ENCODE assay signal across 19 mouse cellular contexts in genomic region chr13:31181530-31181929, GRCm38 (mm10).
DNase-seq lines count a peak whose midpoint lies in the region; ATAC-seq and TF ChIP-seq lines count a peak whose summit lies in the region.
"Had no signal": no experiment of that assay in that cellular context is flagged by ENCODE, and none has a peak within 500 bp of the region (broad histone marks: within the 10 kb centered on the region; RNA-seq: fewer than 3 reads in every experiment).

No protein-coding gene starts in this region.

- H3K36me3 ChIP-seq in intestine, embryonic 14.5 days (ENCODE audit: control insufficient read depth, insufficient read depth, low read length), result no peaks in the 10 kb centered on the region
- H3K36me3 ChIP-seq in intestine, embryonic 15.5 days, result no peaks in the 10 kb centered on the region
- H3K36me3 ChIP-seq in intestine, postnatal 0 days (ENCODE audit: control insufficient read depth, insufficient read depth), result no peaks in the 10 kb centered on the region
- no peaks in the 10 kb centered on the region for H3K36me3 ChIP-seq in small intestine, adult 2 months (ENCODE audit: control insufficient read depth, insufficient read depth, low read length)
- H3K36me3 ChIP-seq in midbrain, embryonic 14.5 days (ENCODE audit: control insufficient read depth, insufficient read depth, low read length), result no peaks in the 10 kb centered on the region
- H3K36me3 ChIP-seq in liver, embryonic 12.5 days, result no peaks in the 10 kb centered on the region
- H3K36me3 ChIP-seq: embryonic facial prominence, embryonic 10.5 days; embryonic facial prominence, embryonic 12.5 days; forebrain, embryonic 15.5 days had no signal

- H3K4me3 ChIP-seq in intestine, embryonic 14.5 days (ENCODE audit: low read depth, low read length), result no peak overlapping the region
- H3K4me3 ChIP-seq in intestine, embryonic 15.5 days (replicated peaks), result no peak overlapping the region
- H3K4me3 ChIP-seq in intestine, postnatal 0 days (ENCODE audit: low read depth, low read length), result no peak overlapping the region
- no peak overlapping the region for H3K4me3 ChIP-seq in small intestine, adult 2 months (ENCODE audit: low read depth, low read length)
- no peak overlapping the region for H3K4me3 ChIP-seq in midbrain, embryonic 14.5 days (replicated peaks; ENCODE audit: low read depth, low read length)
- H3K4me3 ChIP-seq in liver, embryonic 12.5 days, result no peak overlapping the region
- H3K4me3 ChIP-seq: embryonic facial prominence, embryonic 10.5 days; embryonic facial prominence, embryonic 12.5 days; forebrain, embryonic 13.5 days; forebrain, embryonic 15.5 days had no signal

- H3K4me1 ChIP-seq in intestine, embryonic 14.5 days (replicated peaks; ENCODE audit: control insufficient read depth, insufficient read depth, low read length), result peaks cover 30% of the 10 kb centered on the region
- peaks cover 30% of the 10 kb centered on the region for H3K4me1 ChIP-seq in intestine, embryonic 15.5 days (replicated peaks)
- peaks cover 19% of the 10 kb centered on the region; the same call in 1 of the 2 replicates for H3K4me1 ChIP-seq in intestine, postnatal 0 days (replicated peaks; ENCODE audit: control insufficient read depth, insufficient read depth, low read length)
- peaks cover 38% of the 10 kb centered on the region for H3K4me1 ChIP-seq in small intestine, adult 2 months (ENCODE audit: control insufficient read depth, insufficient read depth, insufficient read length, low read length)
- no peaks in the 10 kb centered on the region for H3K4me1 ChIP-seq in midbrain, embryonic 14.5 days (ENCODE audit: control insufficient read depth, insufficient read depth, low read length)
- H3K4me1 ChIP-seq in liver, embryonic 12.5 days, result no peaks in the 10 kb centered on the region
- H3K4me1 ChIP-seq: forebrain, embryonic 13.5 days; forebrain, embryonic 15.5 days had no signal

- no peak for DNase-seq in intestine, embryonic 14.5 days (ENCODE audit: low spot score)
- no peak for DNase-seq in midbrain, embryonic 14.5 days
- DNase-seq: adrenal gland, adult 8-10 months; adrenal gland, postnatal 14 days; adrenal gland, postnatal 36 days; cerebellum, adult 11-12 months; cerebellum, adult 2 months; cerebellum, adult 9-10 months; cerebellum, postnatal 10 days; cerebellum, postnatal 25 days had no signal

- no peak for TF ChIP-seq CTCF in intestine, postnatal 0 days (IDR thresholded peaks at IDR 0.05; ENCODE audit: low read depth)
- no peak for TF ChIP-seq CTCF in small intestine, adult 2 months (IDR thresholded peaks at IDR 0.05; ENCODE audit: extremely low read depth, insufficient read length, insufficient replicate concordance, low read depth, low read length)

- TF ChIP-seq POLR2A in small intestine, adult 2 months (IDR thresholded peaks at IDR 0.05; ENCODE audit: low read depth, low read length), result no peak

- H3K4me2 ChIP-seq in intestine, embryonic 14.5 days (ENCODE audit: low read length), result no peak overlapping the region
- no peak overlapping the region for H3K4me2 ChIP-seq in intestine, embryonic 15.5 days (replicated peaks)
- no peak overlapping the region for H3K4me2 ChIP-seq in intestine, postnatal 0 days (replicated peaks; ENCODE audit: low read depth)
- H3K4me2 ChIP-seq in midbrain, embryonic 14.5 days (ENCODE audit: low read length), result no peak overlapping the region
- no peak overlapping the region for H3K4me2 ChIP-seq in liver, embryonic 12.5 days
- H3K4me2 ChIP-seq: embryonic facial prominence, embryonic 12.5 days; forebrain, embryonic 13.5 days; forebrain, embryonic 15.5 days had no signal

- no peaks in the 10 kb centered on the region for H3K9me3 ChIP-seq in intestine, embryonic 14.5 days (ENCODE audit: control insufficient read depth, low read length)
- H3K9me3 ChIP-seq in intestine, embryonic 15.5 days, result no peaks in the 10 kb centered on the region
- H3K9me3 ChIP-seq in intestine, postnatal 0 days (ENCODE audit: control insufficient read depth), result no peaks in the 10 kb centered on the region
- H3K9me3 ChIP-seq in midbrain, embryonic 14.5 days (ENCODE audit: control insufficient read depth, low read length), result no peaks in the 10 kb centered on the region
- H3K9me3 ChIP-seq in liver, embryonic 12.5 days (replicated peaks), result no peaks in the 10 kb centered on the region
- H3K9me3 ChIP-seq: embryonic facial prominence, embryonic 10.5 days; embryonic facial prominence, embryonic 12.5 days; forebrain, embryonic 13.5 days; forebrain, embryonic 15.5 days had no signal

- no peaks in the 10 kb centered on the region for H3K27me3 ChIP-seq in intestine, embryonic 14.5 days (replicated peaks; ENCODE audit: control insufficient read depth, insufficient read depth, low read length)
- no peaks in the 10 kb centered on the region for H3K27me3 ChIP-seq in intestine, embryonic 15.5 days (replicated peaks)
- H3K27me3 ChIP-seq in intestine, postnatal 0 days (replicated peaks; ENCODE audit: control insufficient read depth, insufficient read depth, low read length), result no peaks in the 10 kb centered on the region
- H3K27me3 ChIP-seq in small intestine, adult 2 months (ENCODE audit: control insufficient read depth, insufficient read depth, low read length), result peaks cover 5% of the 10 kb centered on the region; the same call in 1 of the 2 replicates
- no peaks in the 10 kb centered on the region for H3K27me3 ChIP-seq in midbrain, embryonic 14.5 days (ENCODE audit: control insufficient read depth, insufficient read depth, low read length)
- H3K27me3 ChIP-seq in liver, embryonic 12.5 days (replicated peaks), result no peaks in the 10 kb centered on the region
- H3K27me3 ChIP-seq: embryonic facial prominence, embryonic 12.5 days; forebrain, embryonic 13.5 days; forebrain, embryonic 15.5 days had no signal

- no peak overlapping the region for H3K27ac ChIP-seq in intestine, embryonic 14.5 days (ENCODE audit: low read depth)
- H3K27ac ChIP-seq in intestine, embryonic 15.5 days, result no peak overlapping the region; the same call in 1 of the 2 replicates
- no peak overlapping the region for H3K27ac ChIP-seq in intestine, postnatal 0 days (ENCODE audit: low read depth, low read length)
- H3K27ac ChIP-seq in small intestine, adult 2 months (ENCODE audit: insufficient read depth, low read depth, low read length), result peak overlapping the region; percentile 75; the same call in 1 of the 2 replicates
- no peak overlapping the region for H3K27ac ChIP-seq in midbrain, embryonic 14.5 days (replicated peaks; ENCODE audit: low read depth, low read length)
- H3K27ac ChIP-seq in liver, embryonic 12.5 days, result no peak overlapping the region
- H3K27ac ChIP-seq: embryonic facial prominence, embryonic 10.5 days; embryonic facial prominence, embryonic 12.5 days; forebrain, embryonic 13.5 days; forebrain, embryonic 15.5 days had no signal

- no peak overlapping the region for H3K9ac ChIP-seq in intestine, embryonic 14.5 days (ENCODE audit: low read length)
- H3K9ac ChIP-seq in intestine, embryonic 15.5 days, result no peak overlapping the region
- H3K9ac ChIP-seq in intestine, postnatal 0 days (ENCODE audit: low read depth, low read length), result no peak overlapping the region
- H3K9ac ChIP-seq in midbrain, embryonic 14.5 days (replicated peaks; ENCODE audit: low read length), result no peak overlapping the region
- H3K9ac ChIP-seq in liver, embryonic 12.5 days, result no peak overlapping the region
- H3K9ac ChIP-seq: embryonic facial prominence, embryonic 12.5 days; forebrain, embryonic 13.5 days; forebrain, embryonic 15.5 days had no signal

- 0 out of 2 replicates have a peak, but pooled peaks have one; percentile 19 for ATAC-seq in intestine, embryonic 14.5 days (replicated peaks; ENCODE audit: low FRiP score, low TSS enrichment, low read depth)
- peak; percentile 64 for ATAC-seq in intestine, embryonic 15.5 days
- ATAC-seq in intestine, postnatal 0 days, result peak; percentile 51
- no peak for ATAC-seq in megakaryocyte-erythroid progenitor cell, adult 5-6 weeks (replicated peaks; ENCODE audit: low FRiP score, low TSS enrichment, poor library complexity, severe bottlenecking)
- no peak for ATAC-seq in midbrain, embryonic 14.5 days (ENCODE audit: low FRiP score, low TSS enrichment)
- no peak for ATAC-seq in liver, embryonic 12.5 days
- ATAC-seq: forebrain, embryonic 13.5 days; forebrain, embryonic 15.5 days had no signal

- WGBS in intestine, embryonic 14.5 days, result 61% methylated on average over 5 of the region's 5 CpGs
- WGBS in intestine, embryonic 15.5 days, result 52% methylated on average over 5 of the region's 5 CpGs
- 32% methylated on average over 5 of the region's 5 CpGs for WGBS in intestine, postnatal 0 days
- WGBS in small intestine, adult 2 months, result 28% methylated on average over 5 of the region's 5 CpGs
- 78% methylated on average over 5 of the region's 5 CpGs for WGBS in midbrain, embryonic 14.5 days
- 62% methylated on average over 5 of the region's 5 CpGs for WGBS in liver, embryonic 12.5 days (ENCODE audit: insufficient replicate concordance)

Comparison
In these comparisons a context has a peak if more than half of its experiments do, and no peak if none do; other contexts are left out.
1. ATAC-seq: peak in intestine, embryonic 14.5 days (single experiment), intestine, embryonic 15.5 days (single experiment) and intestine, postnatal 0 days (single experiment); none in megakaryocyte-erythroid progenitor cell, adult 5-6 weeks (single experiment), midbrain, embryonic 14.5 days (single experiment) and liver, embryonic 12.5 days (single experiment).